Mouse (Mus musculus) urinary bladder, postnatal 0 days (tissue): Measurements from ENCODE around the gene Gm5294. TPM values are rescaled to one million over a fixed set of nuclear protein-coding genes. Genes with fewer than 3 reads are reported as not detected.

Source experiments
- polyA plus RNA-seq: library from polyadenylated mRNA; unstranded; fragments of >200 nt; fragmentation: Nextera tagmentation; extraction: Ambion mirVana; gene quantifications from 2 replicates; pipeline ENCODE4 v1.2.1, GENCODE M21; 2015

The Gm5294 gene
- polyA plus RNA-seq: not detected in 2 replicates

GRCm38 (mm10) chr5:138819780-138820179, at the start of gene Gm5294:
Gm5294 (plus strand) TSS chr5:138820080.

Other genes starting within 250 kb of the Gm5294 start
- gene Zfp68, start 200.3 kb upstream of the Gm5294 start, polyA plus RNA-seq: 34.3 and 36.9 TPM in 2 replicates
- 4.5 and 5.1 TPM in 2 replicates for gene A430033K04Rik, start 197.2 kb upstream of the Gm5294 start, polyA plus RNA-seq
- gene Fam20c, start 65.6 kb upstream of the Gm5294 start, polyA plus RNA-seq: 8.4 and 16.9 TPM in 2 replicates
- gene Pdgfa, start 177.3 kb downstream of the Gm5294 start, polyA plus RNA-seq: 64.4 and 72.4 TPM in 2 replicates